Mouse (Mus musculus) left cerebral cortex, adult 6 months (tissue): ENCODE results near the gene Zbtb26. TPM values are rescaled to one million over a fixed set of nuclear protein-coding genes. Genes with fewer than 3 reads are reported as not detected.

Experiments used
- long read RNA-seq, 2 experiments: library from polyadenylated mRNA; unstranded; transcript quantifications; one replicate each; pipeline ENCODE4 v2.0.0; 2019 to 2020
- polyA plus RNA-seq: library from polyadenylated mRNA; unstranded; fragments of <200 nt; fragmentation: Nextera tagmentation; gene quantifications from 2 replicates; pipeline ENCODE4 v1.2.3, GENCODE M21; 2021

The Zbtb26 gene
- polyA plus RNA-seq = 2.7 and 2.9 TPM in 2 replicates
- long read RNA-seq, experiment 1, full-length matches to known transcripts = 9 of 14 reads
- long read RNA-seq, experiment 1, partial matches to known transcripts = 0 of 14 reads
- long read RNA-seq, experiment 1, other reads (novel, unspliced or antisense) = 5 of 14 reads
- long read RNA-seq, experiment 2, full-length matches to known transcripts = 2 of 2 reads
- long read RNA-seq, experiment 2, partial matches to known transcripts = 0 of 2 reads
- long read RNA-seq, experiment 2, other reads (novel, unspliced or antisense) = 0 of 2 reads

GRCm38 (mm10) chr2:37442611-37443591 lies at the start of gene Zbtb26, which contains the start of the genes Zbtb6 and Rabgap1:
Gene Zbtb26, minus strand, starts transcription at chr2:37443135.
Gene Zbtb6, minus strand, starts transcription at chr2:37443171.
Gene Rabgap1, plus strand, starts transcription at chr2:37443279.

GRCm38 (mm10) chr2:37422306-37423304 lies 20.3 kb downstream of the Zbtb26 start, which contains the start of gene Rc3h2:
Gene Rc3h2, minus strand, starts transcription at chr2:37422903.

Other genes starting within 250 kb of the Zbtb26 start
- not detected in 2 replicates for gene Olfr366, start 231.6 kb downstream of the Zbtb26 start, polyA plus RNA-seq
- gene Olfr368, start 116.6 kb downstream of the Zbtb26 start, polyA plus RNA-seq = not detected in 2 replicates
- 14.2 and 17.3 TPM in 2 replicates for gene Pdcl, start 83.8 kb downstream of the Zbtb26 start, polyA plus RNA-seq
- 6.5 and 12.5 TPM in 2 replicates for gene Rc3h2, start 20.2 kb downstream of the Zbtb26 start, polyA plus RNA-seq
- 2.1 and 3.7 TPM in 2 replicates for gene Zbtb6, start within 50 bp of the Zbtb26 start, polyA plus RNA-seq
- 14.2 and 24.8 TPM in 2 replicates for gene Rabgap1, start 144 bp upstream of the Zbtb26 start, polyA plus RNA-seq
- 0.68 and 0.86 TPM in 2 replicates for gene Gpr21, start 73.2 kb upstream of the Zbtb26 start, polyA plus RNA-seq